Mouse (Mus musculus) cerebellum, adult 2 months (tissue): ENCODE data around the gene Slc26a11. TPM values are rescaled to one million over a fixed set of nuclear protein-coding genes. Genes with fewer than 3 reads are reported as not detected.
"Not testable (repeated sequence)": the region's sequence is repeated elsewhere in the genome, so short reads cannot be mapped to it uniquely, and the experiment has no call there.

Experiments used
- DNase-seq, 2 experiments: peaks; one replicate each; pipeline ENCODE4 v3.0.0; 2021
- H3K27ac ChIP-seq: fragments of 200-500 bp; 2 replicates; pipeline ENCODE4 v1.5.1; 2012; ENCODE audit warnings: low read length, control low read depth, inconsistent platforms; ENCODE audit not compliant: insufficient read depth
- H3K27me3 ChIP-seq: fragments of 200-500 bp; 2 replicates; pipeline ENCODE4 v1.6.1; 2012; ENCODE audit warnings: inconsistent platforms, mild to moderate bottlenecking, low read length, moderate library complexity; ENCODE audit not compliant: control insufficient read depth, insufficient read depth
- H3K4me1 ChIP-seq: fragments of 200-500 bp; 2 replicates; pipeline ENCODE4 v1.6.1; 2011; ENCODE audit warnings: low read length; ENCODE audit not compliant: control insufficient read depth, insufficient read depth
- H3K4me3 ChIP-seq: fragments of 200-500 bp; replicated peaks from 2 replicates; pipeline ENCODE3; 2011; ENCODE audit warnings: mild to moderate bottlenecking, low read depth, low read length, control low read depth; ENCODE audit not compliant: insufficient read depth
- CTCF ChIP-seq: fragments of 200-500 bp; IDR thresholded peaks from 2 replicates; pipeline ENCODE4 v1.5.1; 2011; ENCODE audit warnings: low read depth, mild to moderate bottlenecking, control low read depth, low read length, moderate library complexity, borderline replicate concordance; ENCODE audit not compliant: insufficient read depth
- POLR2A ChIP-seq: fragments of 200-500 bp; IDR thresholded peaks from 2 replicates; pipeline ENCODE4 v1.6.1; 2011; ENCODE audit warnings: low read length, control low read depth, borderline replicate concordance; ENCODE audit not compliant: insufficient read depth
- WGBS: fragments of 180-500 bp; shearing (Covaris S2); methylation state at CpG from one replicate; pipeline ENCODE4 v1.1.7; 2018; 5-methylcytosine and 5-hydroxymethylcytosine counted together
- polyA plus RNA-seq: library from polyadenylated mRNA; depleted of rRNA; stranded (reverse); fragments of >200 nt; gene quantifications from 2 replicates; pipeline ENCODE4 v1.2.3, GENCODE M21; 2012

Gene Slc26a11
- polyA plus RNA-seq, 1 experiment: 12.9 TPM

- DNase-seq: peak; percentile 70 to 77
- H3K4me1 ChIP-seq: no peaks in the 10 kb centered on the region; the same call in 1 of the 2 replicates
- no peak overlapping the region for H3K4me3 ChIP-seq
- TF ChIP-seq CTCF: peak; percentile 83
- TF ChIP-seq POLR2A: no peak
- no peak overlapping the region for H3K27ac ChIP-seq
- H3K27me3 ChIP-seq: no peaks in the 10 kb centered on the region
- WGBS: 31% methylated on average over 11 of the region's 11 CpGs
Observed at GRCm38 (mm10) chr11:119363534-119364145, 8.3 kb downstream of the Slc26a11 start.

- Histone ChIP-seq H3K4me3 (no peak overlapping the region), H3K27me3 (no peaks in the 10 kb centered on the region), H3K27ac (no peak overlapping the region), H3K4me1 (no peaks in the 10 kb centered on the region)
- 83% methylated on average over 6 of the region's 6 CpGs for WGBS
- DNase-seq: no peak
- TF ChIP-seq CTCF (no peak), POLR2A (no peak)
Observed at GRCm38 (mm10) chr11:119375425-119375824, 20.1 kb downstream of the Slc26a11 start.

GRCm38 (mm10) chr11:119377326-119377725, 22.0 kb downstream of the Slc26a11 start:
- Histone ChIP-seq H3K4me1 (no peaks in the 10 kb centered on the region), H3K27me3 (no peaks in the 10 kb centered on the region), H3K4me3 (no peak overlapping the region), H3K27ac (no peak overlapping the region)
- no peak for TF ChIP-seq CTCF
- TF ChIP-seq POLR2A: no peak
- DNase-seq: no peak
- 93% methylated on average over 11 of the region's 11 CpGs for WGBS

GRCm38 (mm10) chr11:119378551-119378950, 23.2 kb downstream of the Slc26a11 start:
- Histone ChIP-seq H3K4me3 (no peak overlapping the region), H3K27me3 (no peaks in the 10 kb centered on the region), H3K27ac (no peak overlapping the region), H3K4me1 (no peaks in the 10 kb centered on the region)
- TF ChIP-seq POLR2A: no peak
- no peak for TF ChIP-seq CTCF
- DNase-seq: no peak
- 94% methylated on average over 1 of the region's 1 CpGs for WGBS

GRCm38 (mm10) chr11:119381631-119382337, 26.4 kb downstream of the Slc26a11 start:
- TF ChIP-seq POLR2A (no peak), CTCF (no peak)
- Histone ChIP-seq H3K4me1 (no peaks in the 10 kb centered on the region), H3K27me3 (no peaks in the 10 kb centered on the region), H3K4me3 (no peak overlapping the region), H3K27ac (no peak overlapping the region)
- 84% methylated on average over 9 of the region's 9 CpGs for WGBS
- no peak for DNase-seq

GRCm38 (mm10) chr11:119382338-119382850, 27.0 kb downstream of the Slc26a11 start:
- DNase-seq: no peak
- no peak overlapping the region for H3K4me3 ChIP-seq
- 78% methylated on average over 6 of the region's 6 CpGs for WGBS
- H3K4me1 ChIP-seq: no peaks in the 10 kb centered on the region
- H3K27ac ChIP-seq: no peak overlapping the region
- no peaks in the 10 kb centered on the region for H3K27me3 ChIP-seq
- TF ChIP-seq POLR2A: no peak
- TF ChIP-seq CTCF: no peak

GRCm38 (mm10) chr11:119384904-119385303, 29.5 kb downstream of the Slc26a11 start:
- H3K4me1 ChIP-seq: peaks cover 3% of the 10 kb centered on the region; the same call in 1 of the 2 replicates
- no peak for DNase-seq
- no peaks in the 10 kb centered on the region for H3K27me3 ChIP-seq
- TF ChIP-seq CTCF (no peak), POLR2A (no peak)
- 79% methylated on average over 4 of the region's 4 CpGs for WGBS
- H3K4me3 ChIP-seq: no peak overlapping the region
- no peak overlapping the region for H3K27ac ChIP-seq

- Histone ChIP-seq H3K4me1 (peaks cover 3% of the 10 kb centered on the region; the same call in 1 of the 2 replicates), H3K27ac (no peak overlapping the region), H3K4me3 (no peak overlapping the region), H3K27me3 (no peaks in the 10 kb centered on the region)
- DNase-seq: no peak
- WGBS: 96% methylated on average over 5 of the region's 5 CpGs
- TF ChIP-seq CTCF (no peak), POLR2A (no peak)
Observed at GRCm38 (mm10) chr11:119386306-119386705, 30.9 kb downstream of the Slc26a11 start.

GRCm38 (mm10) chr11:119387273-119387672, 31.9 kb downstream of the Slc26a11 start:
- not testable (repeated sequence) for H3K4me1 ChIP-seq

More at GRCm38 (mm10) chr11:119387273-119387672, 31.9 kb downstream of the Slc26a11 start:
- H3K4me3 ChIP-seq, H3K27me3 ChIP-seq, DNase-seq, H3K27ac ChIP-seq: not testable (repeated sequence)
- 55% methylated on average over 3 of the region's 3 CpGs for WGBS
